Mouse (Mus musculus): ENCODE results near the gene Lmntd2. TPM values are rescaled to one million over a fixed set of nuclear protein-coding genes. Genes with fewer than 3 reads are reported as not detected.

Lmntd2 gene
- polyA plus RNA-seq (2015; fragmentation: Illumina TruSeq; extraction: RNeasy Lipid Tissue Mini Kit (QIAGEN cat#74804); ENCODE audit: insufficient read depth, low read depth, low replicate concordance), result 5.9 TPM

GRCm38 (mm10) chr7:141213605-141214235 is at the start of gene Lmntd2:
Lmntd2 (minus strand) TSS chr7:141214080.

GRCm38 (mm10) chr7:141228279-141229067 is 14.6 kb upstream of the Lmntd2 start, which contains the start of gene Phrf1:
Phrf1 (plus strand) TSS chr7:141228784.

GRCm38 (mm10) chr7:141215101-141215879 is 1.4 kb upstream of the Lmntd2 start, which contains the start of gene Rassf7:
Rassf7 (plus strand) TSS chr7:141215860.

GRCm38 (mm10) chr7:141193948-141194347 is 19.9 kb downstream of the Lmntd2 start, which contains the start of the genes Hras and Lrrc56:
Hras (minus strand) TSS chr7:141194005.
Lrrc56 (plus strand) TSS chr7:141194157.

GRCm38 (mm10) chr7:141172116-141173006 is 41.5 kb downstream of the Lmntd2 start, which contains the start of gene Rnh1:
Rnh1 (minus strand) TSS chr7:141172857.

Other genes starting within 250 kb of the Lmntd2 start
- 20.5 TPM for gene Ifitm1, start 246.9 kb downstream of the Lmntd2 start, polyA plus RNA-seq (2015; fragmentation: Illumina TruSeq; extraction: RNeasy Lipid Tissue Mini Kit (QIAGEN cat#74804); ENCODE audit: insufficient read depth, low read depth, low replicate concordance)
- gene Ifitm3, start 203.3 kb downstream of the Lmntd2 start, polyA plus RNA-seq (2015; fragmentation: Illumina TruSeq; extraction: RNeasy Lipid Tissue Mini Kit (QIAGEN cat#74804); ENCODE audit: insufficient read depth, low read depth, low replicate concordance), result 188 TPM
- gene Ifitm6, start 196.2 kb downstream of the Lmntd2 start, polyA plus RNA-seq (2015; fragmentation: Illumina TruSeq; extraction: RNeasy Lipid Tissue Mini Kit (QIAGEN cat#74804); ENCODE audit: insufficient read depth, low read depth, low replicate concordance), result not detected
- not detected for gene Gm17387, start 184.9 kb downstream of the Lmntd2 start, polyA plus RNA-seq (2015; fragmentation: Illumina TruSeq; extraction: RNeasy Lipid Tissue Mini Kit (QIAGEN cat#74804); ENCODE audit: insufficient read depth, low read depth, low replicate concordance)
- 0.26 TPM for gene B4galnt4, start 153.0 kb downstream of the Lmntd2 start, polyA plus RNA-seq (2015; fragmentation: Illumina TruSeq; extraction: RNeasy Lipid Tissue Mini Kit (QIAGEN cat#74804); ENCODE audit: insufficient read depth, low read depth, low replicate concordance)
- 12.4 TPM for gene Pkp3, start 135.9 kb downstream of the Lmntd2 start, polyA plus RNA-seq (2015; fragmentation: Illumina TruSeq; extraction: RNeasy Lipid Tissue Mini Kit (QIAGEN cat#74804); ENCODE audit: insufficient read depth, low read depth, low replicate concordance)
- 8.7 TPM for gene Sigirr, start 113.5 kb downstream of the Lmntd2 start, polyA plus RNA-seq (2015; fragmentation: Illumina TruSeq; extraction: RNeasy Lipid Tissue Mini Kit (QIAGEN cat#74804); ENCODE audit: insufficient read depth, low read depth, low replicate concordance)
- gene Ano9, start 96.3 kb downstream of the Lmntd2 start, polyA plus RNA-seq (2015; fragmentation: Illumina TruSeq; extraction: RNeasy Lipid Tissue Mini Kit (QIAGEN cat#74804); ENCODE audit: insufficient read depth, low read depth, low replicate concordance), result 0.35 TPM
- 4.1 TPM for gene Ptdss2, start 91.7 kb downstream of the Lmntd2 start, polyA plus RNA-seq (2015; fragmentation: Illumina TruSeq; extraction: RNeasy Lipid Tissue Mini Kit (QIAGEN cat#74804); ENCODE audit: insufficient read depth, low read depth, low replicate concordance)
- 56.7 TPM for gene Rnh1, start 41.2 kb downstream of the Lmntd2 start, polyA plus RNA-seq (2015; fragmentation: Illumina TruSeq; extraction: RNeasy Lipid Tissue Mini Kit (QIAGEN cat#74804); ENCODE audit: insufficient read depth, low read depth, low replicate concordance)
- gene Hras, start 20.1 kb downstream of the Lmntd2 start, polyA plus RNA-seq (2015; fragmentation: Illumina TruSeq; extraction: RNeasy Lipid Tissue Mini Kit (QIAGEN cat#74804); ENCODE audit: insufficient read depth, low read depth, low replicate concordance), result 22.7 TPM
- gene Lrrc56, start 19.9 kb downstream of the Lmntd2 start, polyA plus RNA-seq (2015; fragmentation: Illumina TruSeq; extraction: RNeasy Lipid Tissue Mini Kit (QIAGEN cat#74804); ENCODE audit: insufficient read depth, low read depth, low replicate concordance), result 1.4 TPM
- gene Rassf7, start 1.8 kb upstream of the Lmntd2 start, polyA plus RNA-seq (2015; fragmentation: Illumina TruSeq; extraction: RNeasy Lipid Tissue Mini Kit (QIAGEN cat#74804); ENCODE audit: insufficient read depth, low read depth, low replicate concordance), result 12.7 TPM
- gene Phrf1, start 14.7 kb upstream of the Lmntd2 start, polyA plus RNA-seq (2015; fragmentation: Illumina TruSeq; extraction: RNeasy Lipid Tissue Mini Kit (QIAGEN cat#74804); ENCODE audit: insufficient read depth, low read depth, low replicate concordance), result 31.0 TPM
- gene Irf7, start 52.4 kb upstream of the Lmntd2 start, polyA plus RNA-seq (2015; fragmentation: Illumina TruSeq; extraction: RNeasy Lipid Tissue Mini Kit (QIAGEN cat#74804); ENCODE audit: insufficient read depth, low read depth, low replicate concordance), result 8.0 TPM
- gene Cdhr5, start 62.7 kb upstream of the Lmntd2 start, polyA plus RNA-seq (2015; fragmentation: Illumina TruSeq; extraction: RNeasy Lipid Tissue Mini Kit (QIAGEN cat#74804); ENCODE audit: insufficient read depth, low read depth, low replicate concordance), result not detected
- gene Sct, start 65.1 kb upstream of the Lmntd2 start, polyA plus RNA-seq (2015; fragmentation: Illumina TruSeq; extraction: RNeasy Lipid Tissue Mini Kit (QIAGEN cat#74804); ENCODE audit: insufficient read depth, low read depth, low replicate concordance), result not detected
- gene Drd4, start 77.9 kb upstream of the Lmntd2 start, polyA plus RNA-seq (2015; fragmentation: Illumina TruSeq; extraction: RNeasy Lipid Tissue Mini Kit (QIAGEN cat#74804); ENCODE audit: insufficient read depth, low read depth, low replicate concordance), result not detected
- 23.3 TPM for gene Deaf1, start 113.6 kb upstream of the Lmntd2 start, polyA plus RNA-seq (2015; fragmentation: Illumina TruSeq; extraction: RNeasy Lipid Tissue Mini Kit (QIAGEN cat#74804); ENCODE audit: insufficient read depth, low read depth, low replicate concordance)
- 11.4 TPM for gene Tmem80, start 113.7 kb upstream of the Lmntd2 start, polyA plus RNA-seq (2015; fragmentation: Illumina TruSeq; extraction: RNeasy Lipid Tissue Mini Kit (QIAGEN cat#74804); ENCODE audit: insufficient read depth, low read depth, low replicate concordance)
- gene Eps8l2, start 124.8 kb upstream of the Lmntd2 start, polyA plus RNA-seq (2015; fragmentation: Illumina TruSeq; extraction: RNeasy Lipid Tissue Mini Kit (QIAGEN cat#74804); ENCODE audit: insufficient read depth, low read depth, low replicate concordance), result 35.8 TPM
- 61.6 TPM for gene Taldo1, start 178.1 kb upstream of the Lmntd2 start, polyA plus RNA-seq (2015; fragmentation: Illumina TruSeq; extraction: RNeasy Lipid Tissue Mini Kit (QIAGEN cat#74804); ENCODE audit: insufficient read depth, low read depth, low replicate concordance)
- gene Gatd1, start 200.1 kb upstream of the Lmntd2 start, polyA plus RNA-seq (2015; fragmentation: Illumina TruSeq; extraction: RNeasy Lipid Tissue Mini Kit (QIAGEN cat#74804); ENCODE audit: insufficient read depth, low read depth, low replicate concordance), result 17.6 TPM
- 0.98 TPM for gene Cend1, start 215.4 kb upstream of the Lmntd2 start, polyA plus RNA-seq (2015; fragmentation: Illumina TruSeq; extraction: RNeasy Lipid Tissue Mini Kit (QIAGEN cat#74804); ENCODE audit: insufficient read depth, low read depth, low replicate concordance)
- gene Slc25a22, start 223.8 kb upstream of the Lmntd2 start, polyA plus RNA-seq (2015; fragmentation: Illumina TruSeq; extraction: RNeasy Lipid Tissue Mini Kit (QIAGEN cat#74804); ENCODE audit: insufficient read depth, low read depth, low replicate concordance), result 14.0 TPM
- gene Pidd1, start 229.9 kb upstream of the Lmntd2 start, polyA plus RNA-seq (2015; fragmentation: Illumina TruSeq; extraction: RNeasy Lipid Tissue Mini Kit (QIAGEN cat#74804); ENCODE audit: insufficient read depth, low read depth, low replicate concordance), result 0.30 TPM
- gene Rplp2, start 233.3 kb upstream of the Lmntd2 start, polyA plus RNA-seq (2015; fragmentation: Illumina TruSeq; extraction: RNeasy Lipid Tissue Mini Kit (QIAGEN cat#74804); ENCODE audit: insufficient read depth, low read depth, low replicate concordance), result 634 TPM
- 21.8 TPM for gene Pnpla2, start 241.1 kb upstream of the Lmntd2 start, polyA plus RNA-seq (2015; fragmentation: Illumina TruSeq; extraction: RNeasy Lipid Tissue Mini Kit (QIAGEN cat#74804); ENCODE audit: insufficient read depth, low read depth, low replicate concordance)
- 31.6 TPM for gene Cracr2b, start 247.0 kb upstream of the Lmntd2 start, polyA plus RNA-seq (2015; fragmentation: Illumina TruSeq; extraction: RNeasy Lipid Tissue Mini Kit (QIAGEN cat#74804); ENCODE audit: insufficient read depth, low read depth, low replicate concordance)

Data from pancreas, adult 10 weeks (tissue).